In genomic region chr7:18839865-18840264, GRCm38 (mm10) we compare ENCODE assay signal across 9 mouse cellular contexts. TPM values are rescaled to one million over a fixed set of nuclear protein-coding genes. Genes with fewer than 3 reads are reported as not detected.
DNase-seq lines count a peak whose midpoint lies in the region; ATAC-seq and TF ChIP-seq lines count a peak whose summit lies in the region.
"Had no signal": no experiment of that assay in that cellular context is flagged by ENCODE, and none has a peak within 500 bp of the region (broad histone marks: within the 10 kb centered on the region; RNA-seq: fewer than 3 reads in every experiment).

TSS of gene Mill2 (plus strand) at chr7:18839966.

- no peaks in the 10 kb centered on the region for H3K27me3 ChIP-seq in heart, embryonic 11.5 days (ENCODE audit: control insufficient read depth, insufficient read depth, low read length)
- H3K27me3 ChIP-seq in midbrain, embryonic 12.5 days, result peaks cover 3% of the 10 kb centered on the region; the same call in 1 of the 2 replicates

- ATAC-seq in heart, embryonic 11.5 days (replicated peaks; ENCODE audit: insufficient number of reproducible peaks, low FRiP score, low TSS enrichment), result no peak
- ATAC-seq in midbrain, embryonic 12.5 days (ENCODE audit: low FRiP score, low read depth), result no peak

- peak within 1 kb of the TSS; percentile 52 for H3K9ac ChIP-seq in heart, embryonic 11.5 days (ENCODE audit: low read depth, low read length)
- H3K9ac ChIP-seq in midbrain, embryonic 12.5 days (replicated peaks), result peak within 1 kb of the TSS; percentile 7; the same call in 1 of the 2 replicates

- peak within 1 kb of the TSS; percentile 75 for H3K4me2 ChIP-seq in heart, embryonic 11.5 days
- H3K4me2 ChIP-seq in midbrain, embryonic 12.5 days (replicated peaks), result peak within 1 kb of the TSS; percentile 56

- no peak for TF ChIP-seq POLR2A in bone marrow, adult 2 months (IDR thresholded peaks at IDR 0.05; ENCODE audit: borderline replicate concordance, control insufficient read depth, low read depth, low read length)

- peak within 1 kb of the TSS; percentile 46 for H3K4me3 ChIP-seq in bone marrow, adult 2 months (replicated peaks; ENCODE audit: control insufficient read depth, low read depth, low read length)
- peak within 1 kb of the TSS; percentile 41 for H3K4me3 ChIP-seq in heart, embryonic 11.5 days (ENCODE audit: low read depth, low read length)
- H3K4me3 ChIP-seq in midbrain, embryonic 12.5 days, result peak within 1 kb of the TSS; percentile 28

- WGBS in bone marrow, adult 2 months, result 9% methylated on average over 3 of the region's 3 CpGs
- WGBS in heart, embryonic 11.5 days (ENCODE audit: insufficient replicate concordance), result 12% methylated on average over 3 of the region's 3 CpGs
- 2% methylated on average over 3 of the region's 3 CpGs for WGBS in large intestine, adult 2 months
- 22% methylated on average over 3 of the region's 3 CpGs for WGBS in midbrain, embryonic 12.5 days

- H3K36me3 ChIP-seq in heart, embryonic 11.5 days (ENCODE audit: control insufficient read depth, insufficient read depth, low read length), result no peaks in the 10 kb centered on the region
- H3K36me3 ChIP-seq in midbrain, embryonic 12.5 days, result no peaks in the 10 kb centered on the region
- H3K36me3 ChIP-seq: G1E had no signal

- no peak for TF ChIP-seq CTCF in bone marrow, adult 2 months (IDR thresholded peaks at IDR 0.05; ENCODE audit: control insufficient read depth, insufficient read depth, low read length)

- H3K9me3 ChIP-seq in heart, embryonic 11.5 days (replicated peaks; ENCODE audit: control insufficient read depth, low read length), result no peaks in the 10 kb centered on the region
- no peaks in the 10 kb centered on the region for H3K9me3 ChIP-seq in midbrain, embryonic 12.5 days
- H3K9me3 ChIP-seq: G1E had no signal

- H3K27ac ChIP-seq in bone marrow, adult 2 months (ENCODE audit: control insufficient read depth, insufficient read depth, low read depth, low read length, poor library complexity), result peak within 1 kb of the TSS; percentile 63
- H3K27ac ChIP-seq in heart, embryonic 11.5 days (ENCODE audit: low read depth, low read length), result peak within 1 kb of the TSS; percentile 64
- H3K27ac ChIP-seq in midbrain, embryonic 12.5 days (replicated peaks), result no peak within 1 kb of the TSS; the same call in 1 of the 2 replicates

- peaks cover 1% of the 10 kb centered on the region; the same call in 1 of the 2 replicates for H3K4me1 ChIP-seq in bone marrow, adult 2 months (ENCODE audit: control insufficient read depth, insufficient read depth, low read length)
- H3K4me1 ChIP-seq in heart, embryonic 11.5 days (ENCODE audit: control insufficient read depth, insufficient read depth, low read length), result no peaks in the 10 kb centered on the region
- peaks cover 5% of the 10 kb centered on the region; the same call in 1 of the 2 replicates for H3K4me1 ChIP-seq in midbrain, embryonic 12.5 days

- peak; percentile 12 for DNase-seq in cerebellum, adult 9-10 months
- DNase-seq in cerebellum, adult 11 months, result no peak
- peak; percentile 42 for DNase-seq in large intestine, adult 2 months (ENCODE audit: low read depth, low spot score)
- no peak for DNase-seq in layer of hippocampus, adult 18-20 months (ENCODE audit: low spot score in 2 of 2)
- no peak for DNase-seq in embryo, embryonic 10 days (ENCODE audit: low spot score)

RNA-seq across cellular contexts. Expression of gene Mill2, which starts in this region (rescaled TPM):
- polyA plus RNA-seq in bone marrow, adult 2 months (2011; ENCODE audit: insufficient read depth, insufficient read length, low replicate concordance, missing spikeins), result 1.5 and 3.6 TPM in 2 replicates
- polyA plus RNA-seq in heart, embryonic 11.5 days (2014; fragmentation: Nextera tagmentation; extraction: Ambion mirVana), result not detected in 2 replicates
- polyA plus RNA-seq in large intestine, adult 2 months (2012; rRNA removed), result 3.2 and 3.3 TPM in 2 replicates
- 0.59 and 0.63 TPM in 2 replicates for polyA plus RNA-seq in midbrain, embryonic 12.5 days (2016; fragmentation: Nextera tagmentation; extraction: Ambion mirVana)
- 1 to 10 TPM; 1.3 to 2.2 TPM for total RNA-seq in layer of hippocampus, adult 18-20 months (2021)
- polyA plus RNA-seq: G1E had no signal

Comparison
In these comparisons a context has a peak if more than half of its experiments do, and no peak if none do; other contexts are left out.
1. DNase-seq: peak in cerebellum, adult 9-10 months (single experiment) and large intestine, adult 2 months (single experiment); none in cerebellum, adult 11 months (single experiment), layer of hippocampus, adult 18-20 months (0 of 2) and embryo, embryonic 10 days (single experiment).
2. Peak in every context shown above with its lines, with median percentiles within 50 percentile points of each other: H3K4me3 ChIP-seq.